Mouse (Mus musculus) inflammation-experienced regulatory T-cells, adult 16 weeks (primary cell): ENCODE measurements around the gene Lhfpl2. TPM values are rescaled to one million over a fixed set of nuclear protein-coding genes. Genes with fewer than 3 reads are reported as not detected.

Experiments
- polyA plus RNA-seq: library from polyadenylated mRNA; unstranded; fragments of 100-300 nt; shearing (Covaris generic); gene quantifications from one replicate; pipeline ENCODE4 v1.2.1, GENCODE M21; 2017

The Lhfpl2 gene
- not detected for polyA plus RNA-seq

DNA sequence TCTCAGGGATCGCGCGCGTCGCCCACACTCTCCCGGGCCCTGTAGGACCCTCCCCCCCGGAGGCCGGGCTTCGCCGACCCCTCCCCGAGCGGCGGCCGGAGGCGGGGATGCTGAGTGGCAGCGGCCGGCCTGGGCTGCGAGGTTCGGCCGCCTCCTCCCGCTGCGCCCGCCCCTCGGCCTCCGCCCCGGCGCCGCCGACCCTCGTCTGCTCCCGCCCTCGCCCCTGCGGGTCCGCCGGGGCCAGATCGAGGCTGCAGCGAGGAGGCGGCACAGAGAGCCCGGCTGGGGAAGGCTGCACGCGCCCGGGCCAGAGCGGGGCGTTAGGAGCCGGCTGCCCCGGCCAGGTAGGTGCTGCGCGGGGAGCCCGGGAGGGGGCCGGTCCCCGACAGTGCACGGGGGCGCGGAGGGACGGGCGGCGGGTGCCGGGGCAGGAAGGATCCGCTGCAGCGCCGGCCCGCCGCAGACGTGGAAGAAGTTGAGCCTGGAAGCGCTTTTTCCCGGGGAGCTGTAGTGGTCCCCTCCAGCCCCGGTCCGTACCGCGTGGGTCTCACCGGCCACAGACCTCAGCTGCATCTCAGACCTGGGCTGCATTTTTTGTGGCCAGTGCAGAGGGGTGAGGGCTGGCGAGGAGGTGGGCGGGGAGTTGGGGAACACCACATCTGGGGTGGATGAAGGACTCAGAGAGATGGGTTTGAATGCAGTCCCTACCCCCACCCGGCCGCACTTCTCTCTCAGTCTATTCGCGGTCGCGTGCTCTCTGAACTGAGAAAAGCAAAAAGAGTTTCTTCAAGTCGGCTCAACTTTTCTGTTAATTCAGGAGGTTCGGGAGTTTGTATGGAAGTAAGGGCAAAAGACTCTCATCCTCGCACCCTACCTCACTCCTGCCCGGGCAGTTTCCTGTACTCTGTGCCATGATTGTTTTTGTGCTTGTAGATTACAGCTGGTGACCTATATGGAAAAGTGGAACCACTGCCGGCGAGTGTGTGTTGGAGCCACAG, at the start of gene Lhfpl2:
Lhfpl2 (plus strand) TSS at position 234 of the 998 bp plus-strand sequence.

Other genes with a start within 250 kb of the Lhfpl2 start
- 8.7 TPM for gene Scamp1, start 228.1 kb downstream of the Lhfpl2 start, polyA plus RNA-seq